Mouse (Mus musculus) frontal cortex, postnatal 14 days (tissue): Measurements from ENCODE around the gene Tars2.
"Not testable (repeated sequence)": the region's sequence is repeated elsewhere in the genome, so short reads cannot be mapped to it uniquely, and the experiment has no call there.

Experiments used
- DNase-seq, 2 experiments: peaks; one replicate each; pipeline ENCODE4 v3.0.0; 2022; ENCODE audit warnings: low spot score in 2 of 2

The Tars2 gene

DNA sequence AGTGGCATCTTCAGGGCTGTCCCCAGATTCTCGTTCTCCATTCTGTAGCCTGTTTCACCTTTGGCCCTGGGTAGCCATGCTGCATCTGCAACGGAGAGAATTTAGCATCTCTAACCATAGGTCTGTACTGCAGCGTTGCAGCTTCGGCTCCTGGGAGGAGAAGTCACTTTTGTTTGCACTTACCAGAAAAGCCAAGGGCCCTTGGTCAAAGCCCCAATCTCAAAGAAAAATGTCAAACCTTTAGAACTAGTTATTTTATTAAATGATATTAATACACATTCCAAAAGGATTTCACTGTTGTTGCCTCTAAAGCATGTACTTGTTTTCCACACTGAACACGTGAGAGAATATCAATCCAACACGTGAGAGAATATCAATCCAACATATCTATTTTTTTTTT, at the start of gene Tars2:
TSS of gene Tars2 (minus strand) at position 101 of the 400 bp plus-strand sequence.
- DNase-seq, result no peak

DNA sequence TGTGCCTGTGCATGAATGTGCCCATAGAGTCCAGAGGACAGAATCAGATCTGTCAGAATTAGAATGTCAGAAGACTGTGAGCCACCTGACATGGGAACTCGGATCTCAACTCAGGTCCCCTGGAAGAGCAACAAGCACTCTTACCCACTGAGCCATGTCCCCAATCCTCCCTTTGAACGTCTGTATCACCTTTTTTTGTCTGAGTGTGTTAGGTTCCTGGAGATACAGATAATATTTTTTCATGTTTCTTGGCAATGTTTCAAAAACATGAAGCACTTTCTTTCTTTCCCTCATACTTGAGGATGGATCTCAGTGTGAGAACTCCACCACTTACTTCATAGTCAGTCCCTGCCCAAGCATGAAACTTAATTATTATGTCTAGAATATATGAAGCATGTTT, 48.4 kb upstream of the Tars2 start:
- no peak for DNase-seq

- DNase-seq, result not testable (repeated sequence)
Measured at GRCm38 (mm10) chr3:95807630-95808029, 47.6 kb upstream of the Tars2 start.

DNA sequence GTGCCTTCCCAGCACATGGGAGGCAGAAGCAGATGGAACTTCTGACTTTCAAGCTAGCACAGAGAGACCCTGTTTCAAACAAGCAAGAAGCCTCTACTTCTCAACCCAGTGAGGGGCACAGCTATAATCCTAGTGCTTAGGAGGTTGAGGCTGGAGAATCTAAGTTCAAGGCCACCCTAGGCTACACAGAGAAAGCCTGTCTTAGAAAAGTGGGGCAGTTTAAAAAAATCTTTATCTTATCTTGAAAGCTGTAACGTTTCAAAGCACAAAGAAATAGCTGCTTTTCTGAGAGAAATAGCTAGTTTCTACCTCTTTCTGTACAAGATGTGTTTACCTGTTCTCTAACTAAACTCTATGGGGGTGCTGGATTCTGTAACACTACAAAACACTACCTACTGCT, 46.7 kb upstream of the Tars2 start:
- no peak for DNase-seq

DNA sequence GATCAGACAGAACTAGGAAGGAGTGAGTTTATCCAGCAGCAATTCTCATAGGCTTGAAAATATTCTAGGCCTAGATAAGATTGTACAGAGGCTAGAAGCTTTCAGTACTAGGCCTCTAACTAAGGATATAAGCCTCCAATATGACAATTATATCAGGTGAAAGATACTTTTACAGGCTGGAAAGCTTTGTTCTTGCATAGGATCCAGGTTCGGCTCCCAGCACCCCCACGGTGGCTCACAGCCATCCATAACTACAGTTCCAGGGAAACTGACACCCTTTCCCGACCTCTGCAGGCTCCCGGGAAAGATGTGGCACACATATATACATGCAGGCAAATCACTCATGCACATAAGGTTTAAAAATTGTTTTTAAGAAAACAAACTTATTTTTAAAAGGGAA, 43.8 kb upstream of the Tars2 start:
- DNase-seq, result no peak

DNA sequence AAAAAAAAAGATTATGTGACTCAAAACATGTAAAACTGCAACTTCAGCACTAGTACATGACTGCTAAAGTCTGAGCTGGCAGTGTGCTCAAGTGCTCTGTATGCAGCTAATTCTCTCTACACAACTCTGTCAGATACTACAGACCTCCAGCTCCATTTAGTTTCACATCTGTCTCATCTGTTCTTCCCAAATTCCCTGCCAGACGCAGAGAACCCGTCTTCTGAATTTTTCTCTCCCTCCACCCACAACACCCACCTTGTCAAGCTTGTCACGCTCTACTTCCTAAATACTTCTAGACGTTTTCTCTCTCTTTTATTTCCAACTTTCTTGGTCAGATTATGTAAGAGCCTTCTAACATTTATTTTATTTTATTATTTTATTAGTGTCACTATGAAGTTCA, 38.8 kb upstream of the Tars2 start:
- DNase-seq, result no peak

- DNase-seq, result no peak
Measured at GRCm38 (mm10) chr3:95794299-95794698, 34.3 kb upstream of the Tars2 start.

DNA sequence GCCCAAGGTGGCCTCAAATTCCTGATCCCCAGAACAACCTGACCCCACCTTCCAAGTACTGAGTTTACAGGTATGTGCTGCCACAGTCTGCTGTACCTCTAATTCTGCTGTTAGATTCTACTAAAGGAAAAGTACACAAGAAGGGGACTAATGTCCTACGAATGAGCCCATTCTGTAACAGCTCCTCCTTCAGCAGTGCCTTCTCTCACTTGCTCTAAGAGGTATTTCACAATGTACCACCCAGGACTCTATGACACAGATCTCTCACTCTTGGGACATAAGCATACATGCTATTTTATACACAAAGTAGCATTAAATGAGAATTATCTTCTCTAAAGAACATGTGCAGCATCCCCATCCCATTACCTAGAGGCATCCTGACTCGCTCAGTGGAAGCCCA, 33.7 kb upstream of the Tars2 start:
- DNase-seq, result no peak

DNA sequence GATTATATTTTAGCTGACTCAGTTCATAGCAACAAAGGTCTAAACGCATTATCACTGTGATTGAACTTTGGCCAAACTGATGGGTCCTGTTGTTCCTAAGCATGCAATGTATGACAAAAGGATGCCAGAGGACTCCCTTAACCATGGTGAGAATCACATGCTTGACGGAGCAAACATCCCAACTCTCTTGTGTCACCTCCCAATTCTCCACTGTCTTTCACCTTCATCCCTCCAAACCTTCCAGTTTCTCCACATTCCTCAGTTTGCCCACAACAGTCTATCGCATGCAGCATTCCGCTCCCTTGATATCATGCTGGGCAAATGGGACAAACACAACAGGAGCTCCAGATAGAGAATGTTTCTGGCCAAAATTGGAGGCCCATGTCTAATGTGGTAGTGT, 25.5 kb upstream of the Tars2 start:
- no peak for DNase-seq

- no peak for DNase-seq
Measured at GRCm38 (mm10) chr3:95771985-95772384, 12.0 kb upstream of the Tars2 start.

DNA sequence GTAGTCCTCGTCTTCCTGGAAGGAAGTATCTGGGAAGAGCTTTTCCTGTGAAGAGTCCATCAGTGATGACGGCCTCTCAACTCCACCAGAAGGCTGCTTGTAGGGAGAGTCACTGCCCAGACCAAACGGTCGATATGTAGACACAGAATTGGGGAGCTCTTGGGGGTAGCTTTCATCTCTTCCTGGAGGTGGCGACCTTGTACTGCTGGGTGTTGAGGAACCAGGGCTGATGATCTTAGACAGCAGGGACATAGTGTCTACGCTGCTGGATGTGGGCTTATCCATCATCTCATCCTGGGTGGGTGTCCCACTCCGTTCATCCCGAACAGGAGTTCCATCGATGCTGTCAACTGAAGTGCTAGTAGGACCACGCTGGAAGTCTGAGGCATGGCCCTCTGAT, 5.5 kb upstream of the Tars2 start:
- DNase-seq, result no peak

GRCm38 (mm10) chr3:95763811-95764210, 3.8 kb upstream of the Tars2 start:
- no peak for DNase-seq

GRCm38 (mm10) chr3:95762961-95763360, 3.0 kb upstream of the Tars2 start:
- no peak for DNase-seq

GRCm38 (mm10) chr3:95761771-95762170, 1.8 kb upstream of the Tars2 start:
- no peak for DNase-seq

DNA sequence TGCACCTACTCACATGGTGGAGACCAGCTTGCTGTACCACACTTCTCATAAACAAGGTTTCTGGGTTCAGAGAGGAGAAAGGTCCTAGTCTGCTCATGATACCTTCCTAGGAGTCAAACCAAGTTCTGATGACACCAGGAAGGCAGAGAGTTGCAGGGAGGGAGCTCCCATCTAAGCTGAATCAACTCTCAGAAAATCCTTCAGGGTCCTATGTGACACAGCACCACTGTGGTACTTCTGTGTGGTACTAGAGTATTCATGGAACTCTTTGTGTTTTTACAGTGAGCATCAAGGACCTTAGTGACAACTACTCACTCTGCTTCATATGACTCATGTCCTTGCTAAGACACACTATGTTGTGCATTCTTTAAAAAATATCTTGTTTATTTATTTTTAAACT, 650 bp upstream of the Tars2 start:
- no peak for DNase-seq

DNA sequence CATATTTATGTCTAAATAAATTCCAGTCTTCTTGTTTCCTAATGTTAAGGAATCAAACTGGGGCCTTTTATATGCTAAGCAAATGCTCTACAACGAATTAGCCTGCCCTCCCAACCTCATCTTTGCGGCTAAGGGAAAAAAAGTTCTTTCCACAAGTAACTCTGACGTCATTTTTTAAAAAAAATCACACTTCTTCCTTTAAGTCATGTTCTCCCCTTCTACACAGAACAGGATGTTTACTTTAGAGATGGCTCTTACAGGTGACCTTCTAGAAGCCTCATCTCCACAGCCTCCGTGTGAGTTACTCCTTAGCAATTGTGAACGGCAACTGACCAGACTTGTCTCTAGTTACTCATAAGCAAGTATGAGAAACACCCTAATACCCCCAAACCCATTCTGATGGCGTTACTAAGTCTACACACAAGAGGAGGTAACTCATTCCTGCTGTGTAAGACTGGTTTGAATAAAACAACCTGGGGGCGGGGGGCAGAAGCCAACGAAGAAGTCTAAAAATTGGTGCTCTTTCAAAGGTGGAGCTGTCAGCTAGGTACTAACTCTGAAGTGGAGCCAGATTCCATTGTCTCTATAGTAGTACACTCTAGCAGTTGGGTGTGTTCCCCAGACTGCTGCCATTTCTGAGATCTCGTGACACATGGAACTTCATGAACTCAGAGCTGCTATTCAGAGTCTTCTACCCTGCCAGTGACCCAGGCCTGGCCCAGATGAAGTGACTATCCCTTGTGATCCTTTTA, 1.4 kb downstream of the Tars2 start:
- DNase-seq, result no peak

DNA sequence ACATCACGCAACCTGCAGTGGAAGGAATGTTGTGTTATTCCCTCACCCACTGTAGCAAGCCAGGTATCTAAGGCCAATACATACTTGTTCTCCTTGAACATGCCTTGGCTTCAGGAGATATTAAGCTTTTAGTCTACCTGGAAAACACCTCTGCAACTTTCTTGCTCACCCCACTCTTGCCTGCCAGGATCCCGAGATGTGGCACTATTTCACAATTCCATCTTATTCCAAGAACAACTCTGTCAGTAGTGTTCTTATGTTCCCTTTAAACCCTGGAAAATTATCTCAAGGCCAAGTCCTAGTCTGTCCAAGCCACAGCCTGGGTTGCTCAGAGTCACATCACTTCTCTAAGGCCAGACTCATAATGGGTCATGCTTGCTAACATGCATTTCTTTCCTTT, 3.2 kb downstream of the Tars2 start:
- DNase-seq, result no peak

DNA sequence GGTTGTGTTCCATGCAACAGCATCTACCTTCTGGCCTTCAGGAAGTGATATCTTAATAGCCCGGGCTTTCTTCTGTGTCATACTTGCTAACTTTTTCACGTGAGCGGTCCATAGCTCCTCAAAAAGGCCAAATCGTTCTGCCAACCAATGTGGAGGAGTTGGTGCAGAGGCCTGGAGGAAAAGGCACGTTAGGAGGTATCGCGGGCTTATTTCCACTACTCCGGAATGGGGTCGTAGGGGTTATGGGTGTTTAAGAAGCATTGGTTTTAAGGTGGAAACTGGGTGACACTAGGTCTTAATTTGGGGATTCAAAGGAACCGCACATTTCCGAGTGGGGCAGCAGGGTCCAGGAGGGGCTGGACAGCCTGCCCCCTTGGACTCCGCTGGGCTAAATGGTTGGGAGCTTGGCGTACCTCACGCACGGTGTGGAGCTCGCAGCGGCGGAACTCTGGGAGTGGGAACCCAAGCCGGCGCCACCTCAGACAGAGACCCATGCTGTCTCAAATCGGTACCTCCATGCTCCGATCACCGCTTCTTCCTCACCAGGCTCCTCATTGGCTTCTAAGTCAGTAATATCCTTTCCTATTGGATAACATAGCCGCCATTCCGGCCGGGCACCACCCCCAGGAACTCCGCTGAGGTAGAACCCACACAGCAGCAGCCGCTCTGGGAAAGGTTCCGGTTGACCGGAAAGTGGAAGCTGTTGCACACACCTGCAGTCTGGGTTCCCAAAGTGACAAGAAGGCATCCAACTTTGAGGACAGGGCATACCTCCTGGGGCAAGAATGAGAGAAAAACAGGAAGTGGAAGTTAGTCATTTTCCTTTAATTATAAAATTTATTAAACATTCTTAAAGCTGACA, 5.4 kb downstream of the Tars2 start:
- peak; percentile 93 to 96 for DNase-seq

DNA sequence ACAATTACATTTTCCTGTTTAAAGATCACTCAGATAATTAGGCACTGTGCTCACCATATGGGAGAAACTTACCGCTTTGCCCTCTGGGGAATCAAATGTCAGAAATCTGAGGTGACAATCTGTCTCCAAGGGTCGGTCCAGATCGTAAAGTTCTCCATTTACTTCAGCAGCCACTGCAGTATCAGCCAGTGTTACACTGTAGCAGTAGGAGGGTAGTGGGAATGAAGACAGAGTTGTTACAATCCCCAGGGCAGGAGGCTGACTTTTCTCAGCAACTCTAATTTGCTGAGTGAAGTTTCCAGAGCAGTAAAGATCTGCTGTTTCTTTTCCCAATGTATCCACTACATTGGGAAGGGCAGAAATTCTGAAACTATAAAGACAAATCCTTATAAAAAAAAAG, 7.1 kb downstream of the Tars2 start:
- no peak for DNase-seq

GRCm38 (mm10) chr3:95740406-95740805, 19.6 kb downstream of the Tars2 start:
- no peak for DNase-seq

DNA sequence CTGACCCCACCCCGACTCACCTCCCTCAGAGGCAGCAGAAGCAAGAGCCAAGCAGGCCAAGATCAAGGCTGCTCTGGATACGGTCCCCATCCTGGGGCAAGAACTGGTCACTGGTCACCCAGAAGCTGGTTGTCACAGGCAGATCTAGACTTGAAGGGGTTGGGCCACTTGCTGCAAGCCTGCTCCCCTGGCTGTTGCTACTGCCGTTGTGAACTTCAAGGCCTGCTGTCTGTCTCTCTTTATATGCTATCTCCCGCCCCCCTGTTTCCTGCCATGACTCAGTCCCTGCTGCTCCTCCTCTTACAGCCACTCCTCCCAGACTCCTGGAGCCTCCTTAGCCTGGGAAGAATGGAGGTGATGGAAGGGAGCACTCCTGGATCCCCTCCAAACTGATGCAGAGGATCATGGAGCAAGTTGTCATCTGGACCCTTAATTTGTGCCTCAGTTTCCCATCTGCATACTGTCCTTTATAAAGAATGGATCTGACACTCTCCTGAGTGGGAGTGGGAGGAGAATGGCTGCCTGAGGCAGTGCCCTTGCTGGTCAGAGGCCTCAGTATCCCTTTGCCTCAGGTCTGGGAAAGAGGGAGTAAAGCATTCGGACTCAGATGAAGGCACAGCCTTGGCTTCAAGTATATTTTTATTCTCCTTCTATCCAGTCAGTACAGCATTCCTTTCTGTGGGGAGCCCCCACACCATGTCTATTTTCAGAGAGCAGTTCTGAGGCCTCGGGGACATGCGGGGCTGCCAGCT, 20.5 kb downstream of the Tars2 start, which contains the start of gene Ecm1:
TSS of gene Ecm1 (minus strand) at position 217 of the 752 bp plus-strand sequence.
- DNase-seq, result no peak

- DNase-seq, result no peak
Measured at GRCm38 (mm10) chr3:95735071-95735670, 24.8 kb downstream of the Tars2 start.
